Mouse (Mus musculus) lung, postnatal 4 days (tissue): ENCODE data around the gene Ptprq.

ENCODE experiments used
- DNase-seq, 2 experiments: peaks; one replicate each; pipeline ENCODE4 v3.0.0; 2021

The Ptprq gene

GRCm38 (mm10) chr10:107719806-107720205 lies at the start of gene Ptprq:
Gene Ptprq, minus strand, starts transcription at chr10:107720051.
- no peak for DNase-seq

GRCm38 (mm10) chr10:107759624-107760023 lies 39.8 kb upstream of the Ptprq start:
- DNase-seq: no peak

GRCm38 (mm10) chr10:107753471-107753870 lies 33.6 kb upstream of the Ptprq start:
- no peak for DNase-seq

- DNase-seq: no peak
Observed at GRCm38 (mm10) chr10:107752351-107753143, 32.7 kb upstream of the Ptprq start.

GRCm38 (mm10) chr10:107751944-107752343 lies 32.1 kb upstream of the Ptprq start:
- no peak for DNase-seq

- DNase-seq: peak in 1 of 2 experiments; percentile 21
Observed at GRCm38 (mm10) chr10:107747566-107747965, 27.7 kb upstream of the Ptprq start.

- no peak for DNase-seq
Observed at GRCm38 (mm10) chr10:107746717-107747116, 26.9 kb upstream of the Ptprq start.

- DNase-seq: no peak
Observed at GRCm38 (mm10) chr10:107739815-107740214, 20.0 kb upstream of the Ptprq start.

- DNase-seq: no peak
Observed at GRCm38 (mm10) chr10:107737743-107738142, 17.9 kb upstream of the Ptprq start.

GRCm38 (mm10) chr10:107735448-107735847 lies 15.6 kb upstream of the Ptprq start:
- no peak for DNase-seq

GRCm38 (mm10) chr10:107734327-107734726 lies 14.5 kb upstream of the Ptprq start:
- no peak for DNase-seq

- DNase-seq: peak; percentile 13 to 23
Observed at GRCm38 (mm10) chr10:107725631-107726030, 5.8 kb upstream of the Ptprq start.

GRCm38 (mm10) chr10:107704443-107704842 lies 15.4 kb downstream of the Ptprq start:
- DNase-seq: no peak

GRCm38 (mm10) chr10:107700944-107701343 lies 18.9 kb downstream of the Ptprq start:
- no peak for DNase-seq

GRCm38 (mm10) chr10:107698716-107699115 lies 21.1 kb downstream of the Ptprq start:
- no peak for DNase-seq

- no peak for DNase-seq
Observed at GRCm38 (mm10) chr10:107697177-107697576, 22.7 kb downstream of the Ptprq start.

GRCm38 (mm10) chr10:107687382-107687781 lies 32.5 kb downstream of the Ptprq start:
- no peak for DNase-seq

GRCm38 (mm10) chr10:107675994-107676393 lies 43.9 kb downstream of the Ptprq start:
- DNase-seq: no peak

GRCm38 (mm10) chr10:107668374-107669094 lies 51.3 kb downstream of the Ptprq start:
- DNase-seq: no peak

GRCm38 (mm10) chr10:107662372-107663065 lies 57.3 kb downstream of the Ptprq start:
- DNase-seq: peak; percentile 53 to 62

GRCm38 (mm10) chr10:107661970-107662369 lies 57.9 kb downstream of the Ptprq start:
- DNase-seq: no peak

GRCm38 (mm10) chr10:107659141-107659540 lies 60.7 kb downstream of the Ptprq start:
- no peak for DNase-seq

GRCm38 (mm10) chr10:107649687-107650086 lies 70.2 kb downstream of the Ptprq start:
- no peak for DNase-seq

- DNase-seq: no peak
Observed at GRCm38 (mm10) chr10:107628104-107628503, 91.7 kb downstream of the Ptprq start.
